8 mouse cellular contexts compared by ENCODE assay signal in the genomic region with DNA sequence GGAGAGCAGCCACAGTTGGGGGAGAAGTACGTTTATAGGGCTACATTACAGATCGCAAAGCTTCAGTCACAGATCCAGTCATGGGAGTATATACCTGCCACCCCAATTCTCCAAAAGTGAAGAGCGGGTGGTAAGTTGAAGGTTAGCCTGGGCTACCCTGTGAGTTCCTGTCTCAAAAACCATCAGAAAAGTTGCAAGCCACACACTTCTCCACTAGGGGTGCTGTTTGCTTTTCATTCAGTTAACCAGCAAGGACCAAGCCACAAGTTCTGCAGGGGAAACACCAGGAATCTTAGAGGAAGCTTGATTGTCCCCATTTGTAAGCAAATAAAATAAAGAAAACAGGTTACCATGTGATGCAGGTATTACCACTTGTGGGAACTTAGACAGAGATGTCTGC. TPM values are rescaled to one million over a fixed set of nuclear protein-coding genes. Genes with fewer than 3 reads are reported as not detected.
DNase-seq lines count a peak whose midpoint lies in the region; ATAC-seq lines count a peak whose summit lies in the region.

No protein-coding gene starts in this region.

- H3K9ac ChIP-seq in kidney, embryonic 15.5 days, result no peak overlapping the region

- ATAC-seq in kidney, embryonic 15.5 days (replicated peaks; ENCODE audit: low FRiP score), result no peak
- no peak for ATAC-seq in frontal cortex, adult (ENCODE audit: low TSS enrichment)

- peaks cover 38% of the 10 kb centered on the region for H3K4me1 ChIP-seq in kidney, embryonic 15.5 days

- peak overlapping the region; percentile 88 for H3K27ac ChIP-seq in kidney, embryonic 15.5 days

- no peaks in the 10 kb centered on the region for H3K36me3 ChIP-seq in kidney, embryonic 15.5 days

- 68% methylated on average over 3 of the region's 3 CpGs for WGBS in kidney, embryonic 15.5 days

- H3K9me3 ChIP-seq in kidney, embryonic 15.5 days (replicated peaks), result no peaks in the 10 kb centered on the region

- no peak overlapping the region for H3K4me2 ChIP-seq in kidney, embryonic 15.5 days

- no peak overlapping the region for H3K4me3 ChIP-seq in kidney, embryonic 15.5 days (replicated peaks)

- peak; percentile 65 for DNase-seq in layer of hippocampus, adult 9-10 months (ENCODE audit: low spot score)
- no peak for DNase-seq in layer of hippocampus, adult 8-10 months (ENCODE audit: low spot score in 2 of 2)
- peak; percentile 70 for DNase-seq in ES-CJ7 (ENCODE audit: low read depth, low spot score)
- DNase-seq in c-Kit-positive CD71-positive TER-119-negative erythroid progenitor cells, embryonic 14.5 days (ENCODE audit: low read depth), result peak; percentile 65
- DNase-seq in mesoderm, embryonic 11.5 days (ENCODE audit: low read depth, low spot score), result peak; percentile 66
- DNase-seq in urinary bladder, postnatal 25 days (ENCODE audit: low spot score), result no peak

- H3K27me3 ChIP-seq in kidney, embryonic 15.5 days, result no peaks in the 10 kb centered on the region

RNA-seq across cellular contexts. Expression of gene Abtb1, which starts 28.9 kb away (rescaled TPM):
- total RNA-seq in layer of hippocampus, adult 8-10 months (2022), result 10 to 100 TPM; 31.1 to 38.6 (median 37.0) TPM
- 32.4 and 35.4 TPM in 2 replicates for polyA plus RNA-seq in kidney, embryonic 15.5 days (2015; fragmentation: Nextera tagmentation; extraction: Ambion mirVana)

Comparison
In these comparisons a context has a peak if more than half of its experiments do, and no peak if none do; other contexts are left out.
1. DNase-seq: peak in layer of hippocampus, adult 9-10 months (single experiment), ES-CJ7 (single experiment), c-Kit-positive CD71-positive TER-119-negative erythroid progenitor cells, embryonic 14.5 days (single experiment) and mesoderm, embryonic 11.5 days (single experiment); none in layer of hippocampus, adult 8-10 months (0 of 2) and urinary bladder, postnatal 25 days (single experiment).